Mouse (Mus musculus) lung, embryonic 14.5 days (tissue): Measurements from ENCODE around the gene Rgs6. TPM values are rescaled to one million over a fixed set of nuclear protein-coding genes. Genes with fewer than 3 reads are reported as not detected.

Experiments
- ATAC-seq: fragments of 200-750 bp; cut with Nextera tagmentation; 2 replicates; pipeline ENCODE4 v1.8.0; 2017; ENCODE audit warnings: mild to moderate bottlenecking, moderate TSS enrichment, moderate library complexity; ENCODE audit not compliant: insufficient read depth
- DNase-seq: peaks from one replicate; pipeline ENCODE4 v3.0.0-alpha.2; 2015
- H3K27ac ChIP-seq: fragments of 300-500 bp; sonication (generic); 2 replicates; pipeline ENCODE4 v1.5.1; 2014; ENCODE audit warnings: low read depth, mild to moderate bottlenecking, moderate library complexity
- H3K27me3 ChIP-seq: fragments of 300-500 bp; sonication (generic); 2 replicates; pipeline ENCODE4 v1.6.1; 2014; ENCODE audit warnings: low read length, control low read depth; ENCODE audit not compliant: insufficient read depth
- H3K36me3 ChIP-seq: fragments of 300-500 bp; sonication (generic); 2 replicates; pipeline ENCODE4 v1.6.1; 2014; ENCODE audit warnings: control low read depth; ENCODE audit not compliant: insufficient read depth
- H3K4me1 ChIP-seq: fragments of 300-500 bp; sonication (generic); 2 replicates; pipeline ENCODE4 v1.6.1; 2014; ENCODE audit warnings: antibody characterized with exemption, control low read depth; ENCODE audit not compliant: insufficient read depth
- H3K4me2 ChIP-seq: fragments of 300-500 bp; sonication (generic); 2 replicates; pipeline ENCODE4 v1.6.1; 2014; ENCODE audit warnings: mild to moderate bottlenecking
- H3K4me3 ChIP-seq: fragments of 300-500 bp; sonication (generic); 2 replicates; pipeline ENCODE4 v1.5.1; 2014; ENCODE audit warnings: low read depth, low read length
- H3K9ac ChIP-seq: fragments of 300-500 bp; sonication (generic); 2 replicates; pipeline ENCODE4 v1.6.1; 2014
- H3K9me3 ChIP-seq: fragments of 300-500 bp; sonication (generic); 2 replicates; pipeline ENCODE4 v1.6.1; 2016; ENCODE audit warnings: low read depth, low read length, control low read depth
- CTCF ChIP-seq: IDR thresholded peaks from 2 replicates; pipeline ENCODE4 v1.5.1; 2016; ENCODE audit warnings: antibody characterized with exemption, low read depth
- WGBS: fragments of 180-500 bp; shearing (Covaris S2); extraction: QIAGEN DNeasy Blood & Tissue Kit; methylation state at CpG from one replicate; pipeline ENCODE4 v1.1.7; 2014; 5-methylcytosine and 5-hydroxymethylcytosine counted together
- polyA plus RNA-seq: library from polyadenylated mRNA; unstranded; fragments of >200 nt; fragmentation: Nextera tagmentation; extraction: Ambion mirVana; gene quantifications from 2 replicates; pipeline ENCODE4 v1.2.1, GENCODE M21; 2014

Rgs6 gene
- polyA plus RNA-seq, 1 experiment from 2014 or later, result 2.8 TPM

DNA sequence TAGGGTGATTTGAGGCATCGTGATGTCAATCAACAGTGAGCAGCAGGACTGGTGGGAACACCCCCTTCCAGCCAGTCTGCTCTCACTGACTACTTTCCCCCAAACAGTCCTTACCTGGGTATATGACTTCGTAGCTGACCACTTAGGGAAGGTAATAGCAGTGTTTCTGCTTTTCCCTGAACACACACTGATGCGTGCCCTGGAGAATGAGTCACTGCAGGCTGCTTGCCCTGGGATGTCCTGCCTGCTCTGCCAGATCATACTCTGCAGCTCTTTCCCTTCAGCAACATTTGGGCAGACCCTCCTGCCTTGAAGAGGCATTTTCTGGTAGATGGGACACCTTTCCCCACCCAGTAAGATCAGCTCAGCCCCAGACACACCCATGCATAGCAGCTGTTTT lies 540.5 kb downstream of the Rgs6 start:
- TF ChIP-seq CTCF, result no peak
- no peak for ATAC-seq
- Histone ChIP-seq H3K4me3 (no peak overlapping the region), H3K36me3 (no peaks in the 10 kb centered on the region), H3K4me1 (peaks cover 5% of the 10 kb centered on the region; the same call in 1 of the 2 replicates), H3K9me3 (no peaks in the 10 kb centered on the region), H3K27me3 (no peaks in the 10 kb centered on the region), H3K9ac (no peak overlapping the region), H3K27ac (no peak overlapping the region), H3K4me2 (no peak overlapping the region)
- DNase-seq, result no peak
- 73% methylated on average over 3 of the region's 3 CpGs for WGBS

DNA sequence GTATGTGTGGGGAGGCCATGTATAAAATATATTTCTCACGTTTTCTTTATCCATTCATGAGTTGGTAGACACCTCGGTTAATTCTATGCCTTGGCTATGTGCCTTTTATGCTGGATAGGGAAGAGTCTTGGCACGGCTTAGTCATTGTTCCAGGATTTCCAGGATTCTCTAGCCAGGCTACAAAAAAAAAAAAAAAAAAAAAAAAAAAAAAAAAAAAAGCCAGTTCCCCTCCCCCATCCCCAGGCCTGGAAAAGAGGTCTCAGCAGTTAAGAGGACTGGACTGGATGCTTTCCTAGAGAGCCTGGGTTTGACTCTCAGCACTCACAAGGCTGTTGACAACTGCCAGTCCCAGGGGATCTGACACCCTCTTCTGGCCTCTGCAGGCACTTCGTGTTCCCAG lies 543.3 kb downstream of the Rgs6 start:
- Histone ChIP-seq H3K9me3 (no peaks in the 10 kb centered on the region), H3K9ac (no peak overlapping the region), H3K4me3 (no peak overlapping the region), H3K27me3 (no peaks in the 10 kb centered on the region), H3K36me3 (no peaks in the 10 kb centered on the region), H3K27ac (no peak overlapping the region), H3K4me1 (peaks cover 7% of the 10 kb centered on the region; the same call in 1 of the 2 replicates), H3K4me2 (no peak overlapping the region)
- DNase-seq, result peak; percentile 11
- no peak for TF ChIP-seq CTCF
- 59% methylated on average over 4 of the region's 4 CpGs for WGBS
- no peak for ATAC-seq

DNA sequence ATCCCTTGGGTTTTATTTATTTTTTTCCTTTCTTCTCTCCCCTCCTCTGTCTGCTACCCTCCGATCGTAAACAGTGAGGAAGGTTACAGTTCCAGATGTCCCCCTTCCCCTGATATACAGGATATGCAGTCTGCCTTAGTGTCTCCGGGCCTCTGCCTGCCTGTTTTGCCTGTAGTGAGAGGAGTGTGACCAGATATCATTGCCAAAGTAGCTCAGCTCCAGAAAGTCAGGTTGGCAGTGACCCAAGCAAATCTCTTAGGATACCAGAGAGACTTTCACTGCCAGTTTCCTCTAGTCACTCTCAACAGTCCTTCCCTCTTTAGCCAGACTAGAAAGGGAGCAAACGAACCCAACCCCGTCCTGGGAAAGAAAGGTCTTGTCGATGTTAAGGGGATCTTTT lies 545.7 kb downstream of the Rgs6 start:
- H3K27ac ChIP-seq, result no peak overlapping the region
- no peak overlapping the region for H3K9ac ChIP-seq
- ATAC-seq, result no peak

DNA sequence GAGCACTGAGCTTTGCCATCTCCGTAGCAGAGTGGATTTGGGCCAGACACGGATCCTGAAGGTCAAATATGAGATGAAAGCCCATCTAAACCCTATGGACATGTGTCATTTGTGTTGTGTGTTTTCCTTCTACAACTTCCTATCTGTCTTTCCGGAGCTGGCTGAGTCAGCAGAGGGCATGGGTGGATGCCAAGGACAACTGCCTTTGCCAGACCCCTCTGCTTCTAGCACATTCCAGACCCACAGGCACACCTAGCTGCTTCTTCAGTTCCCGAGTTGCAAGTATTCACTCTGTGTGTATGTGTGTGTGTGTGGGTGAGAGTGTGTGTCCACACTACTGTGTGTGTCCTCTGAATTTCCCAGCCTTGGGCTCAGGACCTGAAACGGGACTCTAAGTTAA lies 547.9 kb downstream of the Rgs6 start:
- H3K9me3 ChIP-seq, result no peaks in the 10 kb centered on the region
- no peaks in the 10 kb centered on the region for H3K27me3 ChIP-seq

More for the DNA sequence above, 545.7 kb downstream of the Rgs6 start:
- TF ChIP-seq CTCF, result no peak
- peaks cover 7% of the 10 kb centered on the region; the same call in 1 of the 2 replicates for H3K4me1 ChIP-seq
- H3K27me3 ChIP-seq, result no peaks in the 10 kb centered on the region
- peak; percentile 81 for DNase-seq
- 46% methylated on average over 6 of the region's 6 CpGs for WGBS
- no peaks in the 10 kb centered on the region for H3K36me3 ChIP-seq
- no peaks in the 10 kb centered on the region for H3K9me3 ChIP-seq
- H3K4me3 ChIP-seq, result no peak overlapping the region
- no peak overlapping the region for H3K4me2 ChIP-seq

DNA sequence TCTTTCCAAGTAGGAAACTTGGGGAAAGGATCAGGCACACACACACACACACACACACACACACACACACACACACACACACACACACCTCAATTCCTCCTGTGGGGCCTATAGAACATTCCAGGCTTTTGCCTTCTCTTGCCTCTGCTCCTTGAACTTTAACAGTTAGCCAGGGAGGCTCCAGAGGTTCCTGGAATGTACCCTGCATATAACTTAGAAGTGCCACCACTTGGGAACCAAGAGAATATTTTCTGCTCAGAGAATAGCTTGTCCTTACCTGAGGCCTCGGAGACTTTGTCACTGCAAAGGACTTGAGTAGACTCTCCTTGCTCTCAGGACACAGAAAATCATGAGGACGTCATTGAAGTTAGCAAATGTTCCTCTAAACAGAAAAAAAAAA lies 548.4 kb downstream of the Rgs6 start:
- Histone ChIP-seq H3K9me3 (no peaks in the 10 kb centered on the region), H3K4me1 (peaks cover 7% of the 10 kb centered on the region; the same call in 1 of the 2 replicates), H3K27me3 (no peaks in the 10 kb centered on the region), H3K9ac (no peak overlapping the region), H3K4me2 (no peak overlapping the region), H3K4me3 (no peak overlapping the region), H3K27ac (no peak overlapping the region), H3K36me3 (no peaks in the 10 kb centered on the region)
- DNase-seq (no peak), ATAC-seq (no peak)
- no peak for TF ChIP-seq CTCF
- WGBS, result 66% methylated on average over 2 of the region's 2 CpGs

More for the DNA sequence above, 547.9 kb downstream of the Rgs6 start:
- DNase-seq, result no peak
- Histone ChIP-seq H3K27ac (no peak overlapping the region), H3K4me3 (no peak overlapping the region), H3K4me1 (peaks cover 7% of the 10 kb centered on the region; the same call in 1 of the 2 replicates), H3K4me2 (no peak overlapping the region), H3K9ac (no peak overlapping the region), H3K36me3 (no peaks in the 10 kb centered on the region)
- TF ChIP-seq CTCF, result no peak
- no peak for ATAC-seq
- 82% methylated on average over 5 of the region's 5 CpGs for WGBS

DNA sequence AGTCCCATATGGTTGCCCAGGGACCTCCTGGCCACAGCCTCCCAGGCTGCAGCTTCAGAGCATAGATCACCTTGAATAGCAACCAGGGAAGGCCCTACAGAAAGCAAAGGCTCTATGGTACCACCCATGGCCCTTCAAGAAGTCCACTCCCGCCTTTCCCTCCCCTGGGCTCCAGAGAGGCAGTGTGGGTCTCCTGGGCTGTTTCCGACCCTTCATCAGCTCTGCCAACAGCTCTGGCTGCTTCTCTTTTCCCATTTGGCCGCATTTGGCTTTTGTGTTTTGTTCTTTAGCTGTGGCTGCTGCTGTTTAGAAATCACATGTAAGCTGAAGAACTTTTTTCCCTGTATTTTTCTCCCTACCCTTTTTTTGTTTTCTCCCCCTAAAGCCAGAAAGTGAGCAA lies 548.9 kb downstream of the Rgs6 start:
- H3K4me1 ChIP-seq, result peaks cover 7% of the 10 kb centered on the region; the same call in 1 of the 2 replicates
- H3K36me3 ChIP-seq, result no peaks in the 10 kb centered on the region
- no peak overlapping the region for H3K27ac ChIP-seq
- no peak overlapping the region for H3K9ac ChIP-seq
- DNase-seq, result no peak
- H3K27me3 ChIP-seq, result no peaks in the 10 kb centered on the region
- ATAC-seq, result no peak
- no peaks in the 10 kb centered on the region for H3K9me3 ChIP-seq
- H3K4me3 ChIP-seq, result no peak overlapping the region
- TF ChIP-seq CTCF, result no peak
- 57% methylated on average over 3 of the region's 3 CpGs for WGBS
- H3K4me2 ChIP-seq, result no peak overlapping the region

DNA sequence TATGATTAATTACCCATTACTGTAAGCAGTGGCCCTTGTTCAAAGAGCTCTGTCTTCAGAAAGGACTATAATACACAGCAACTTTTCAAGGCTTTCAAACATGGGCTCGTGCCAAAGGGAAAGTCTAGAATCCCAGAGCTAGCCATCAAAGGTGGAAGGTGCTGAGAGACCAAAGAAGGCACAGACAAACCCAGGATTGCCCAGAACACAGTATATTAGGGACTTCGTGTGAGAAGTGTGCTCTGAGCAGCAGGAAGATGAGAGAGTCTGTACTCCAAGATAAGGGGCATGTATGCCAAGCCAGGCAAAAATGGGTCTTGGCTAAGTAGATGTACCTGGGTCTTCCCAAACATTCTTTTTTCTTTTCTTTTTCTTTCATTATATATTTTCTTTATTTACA lies 553.1 kb downstream of the Rgs6 start:
- DNase-seq, result no peak
- no peak for TF ChIP-seq CTCF
- H3K27me3 ChIP-seq, result no peaks in the 10 kb centered on the region
- no peaks in the 10 kb centered on the region for H3K9me3 ChIP-seq
- ATAC-seq, result no peak
- no peak overlapping the region for H3K9ac ChIP-seq
- no peaks in the 10 kb centered on the region for H3K4me1 ChIP-seq
- no peak overlapping the region for H3K27ac ChIP-seq
- H3K36me3 ChIP-seq, result no peaks in the 10 kb centered on the region
- H3K4me2 ChIP-seq, result no peak overlapping the region
- WGBS, result 20% methylated on average over 2 of the region's 2 CpGs
- no peak overlapping the region for H3K4me3 ChIP-seq

DNA sequence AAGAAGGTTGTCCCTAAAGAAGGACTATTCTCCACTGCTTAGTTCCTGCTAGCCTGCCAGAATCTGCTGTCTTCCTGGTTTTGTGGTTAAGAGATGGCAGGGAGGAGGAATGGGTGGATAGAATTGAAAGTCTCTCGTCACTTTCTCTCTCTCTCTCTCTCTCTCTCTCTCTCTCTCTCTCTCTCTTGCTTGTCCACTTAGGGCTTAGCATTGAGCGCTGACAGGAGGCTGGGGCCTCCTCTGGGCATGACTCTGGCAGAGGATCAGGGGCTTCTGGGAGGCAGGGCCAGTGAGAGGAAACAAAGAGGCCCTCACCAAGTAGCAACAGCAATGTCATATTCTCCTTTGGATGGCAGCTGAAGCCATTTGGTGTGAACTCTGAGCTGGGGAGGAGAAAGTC lies 554.4 kb downstream of the Rgs6 start:
- Histone ChIP-seq H3K36me3 (no peaks in the 10 kb centered on the region), H3K4me3 (no peak overlapping the region), H3K4me1 (no peaks in the 10 kb centered on the region), H3K4me2 (no peak overlapping the region), H3K9me3 (no peaks in the 10 kb centered on the region), H3K27ac (no peak overlapping the region), H3K9ac (no peak overlapping the region), H3K27me3 (no peaks in the 10 kb centered on the region)
- 49% methylated on average over 2 of the region's 2 CpGs for WGBS
- ATAC-seq (no peak), DNase-seq (no peak)
- no peak for TF ChIP-seq CTCF
